Mouse (Mus musculus): Measurements from ENCODE around the gene Stxbp5. TPM values are rescaled to one million over a fixed set of nuclear protein-coding genes. Genes with fewer than 3 reads are reported as not detected.

The Stxbp5 gene
- polyA plus RNA-seq (2014; fragmentation: Illumina TruSeq; extraction: RNeasy Lipid Tissue Mini Kit (QIAGEN cat#74804); ENCODE audit: insufficient read depth, low read depth, low replicate concordance) = 5.2 TPM

GRCm38 (mm10) chr10:9901071-9901696 is at the start of gene Stxbp5:
Gene Stxbp5 (minus strand): TSS chr10:9901079.

Other genes starting within 250 kb of the Stxbp5 start
- gene Samd5, start 225.9 kb downstream of the Stxbp5 start, polyA plus RNA-seq (2014; fragmentation: Illumina TruSeq; extraction: RNeasy Lipid Tissue Mini Kit (QIAGEN cat#74804); ENCODE audit: insufficient read depth, low read depth, low replicate concordance) = 3.0 TPM

Measured in lung, adult 10 weeks (tissue).